Mouse (Mus musculus): ENCODE measurements at regions not wholly inside any gene's neighbourhood (a gene's known extent, or its start where the extent isn't known, plus 50 kb on each side); places are given as distances from the start of the nearest gene placed in this dataset.

- no peak overlapping the region for H3K4me3 ChIP-seq
- 75% methylated on average over 1 of the region's 1 CpGs for WGBS
- H3K4me2 ChIP-seq, result no peak overlapping the region
- no peak for ATAC-seq (ENCODE audit: low FRiP score, low read depth)
- H3K4me1 ChIP-seq (replicated peaks), result no peaks in the 10 kb centered on the region
- H3K27ac ChIP-seq (replicated peaks), result no peak overlapping the region
- no peaks in the 10 kb centered on the region for H3K27me3 ChIP-seq
- H3K36me3 ChIP-seq, result no peaks in the 10 kb centered on the region
- H3K9me3 ChIP-seq, result no peaks in the 10 kb centered on the region
- no peak overlapping the region for H3K9ac ChIP-seq
Measured at GRCm38 (mm10) chr3:65006127-65006526, 103.1 kb upstream of the Kcnab1 start.

- no peak for ATAC-seq (ENCODE audit: low FRiP score, low read depth)
- no peak overlapping the region for H3K4me3 ChIP-seq
- no peaks in the 10 kb centered on the region for H3K9me3 ChIP-seq
- H3K36me3 ChIP-seq, result no peaks in the 10 kb centered on the region
- H3K4me2 ChIP-seq, result no peak overlapping the region
- H3K9ac ChIP-seq, result no peak overlapping the region
- no peak overlapping the region for H3K27ac ChIP-seq (replicated peaks)
- no peaks in the 10 kb centered on the region for H3K27me3 ChIP-seq
- WGBS, result 88% methylated on average over 3 of the region's 3 CpGs
- H3K4me1 ChIP-seq (replicated peaks), result no peaks in the 10 kb centered on the region
Measured at GRCm38 (mm10) chr3:65006565-65006964, 102.6 kb upstream of the Kcnab1 start.

GRCm38 (mm10) chr3:65023876-65024275, 85.3 kb upstream of the Kcnab1 start:
- H3K4me3 ChIP-seq, result no peak overlapping the region
- no peak for ATAC-seq (ENCODE audit: low FRiP score, low read depth)
- H3K27me3 ChIP-seq, result no peaks in the 10 kb centered on the region
- H3K9me3 ChIP-seq, result no peaks in the 10 kb centered on the region
- H3K4me1 ChIP-seq (replicated peaks), result no peaks in the 10 kb centered on the region
- 74% methylated on average over 2 of the region's 2 CpGs for WGBS
- H3K9ac ChIP-seq, result no peak overlapping the region
- H3K4me2 ChIP-seq, result no peak overlapping the region
- no peak overlapping the region for H3K27ac ChIP-seq (replicated peaks)
- no peaks in the 10 kb centered on the region for H3K36me3 ChIP-seq

- no peak overlapping the region for H3K9ac ChIP-seq
- H3K4me1 ChIP-seq (replicated peaks), result no peaks in the 10 kb centered on the region
- no peak for ATAC-seq (ENCODE audit: low FRiP score, low read depth)
- H3K27me3 ChIP-seq, result no peaks in the 10 kb centered on the region
- no peak overlapping the region for H3K4me3 ChIP-seq
- H3K9me3 ChIP-seq, result no peaks in the 10 kb centered on the region
- no peaks in the 10 kb centered on the region for H3K36me3 ChIP-seq
- WGBS, result 80% methylated on average over 2 of the region's 2 CpGs
- no peak overlapping the region for H3K27ac ChIP-seq (replicated peaks)
- no peak overlapping the region for H3K4me2 ChIP-seq
Measured at GRCm38 (mm10) chr3:65037626-65038025, 71.6 kb upstream of the Kcnab1 start.

- Histone ChIP-seq H3K4me1 (replicated peaks) (no peaks in the 10 kb centered on the region), H3K4me3 (no peak overlapping the region), H3K27me3 (no peaks in the 10 kb centered on the region), H3K9ac (no peak overlapping the region), H3K36me3 (no peaks in the 10 kb centered on the region), H3K9me3 (no peaks in the 10 kb centered on the region), H3K27ac (replicated peaks) (no peak overlapping the region), H3K4me2 (no peak overlapping the region)
- ATAC-seq (ENCODE audit: low FRiP score, low read depth), result no peak
- 87% methylated on average over 3 of the region's 3 CpGs for WGBS
Measured at GRCm38 (mm10) chr3:65047879-65048278, 61.3 kb upstream of the Kcnab1 start.

- 51% methylated on average over 3 of the region's 3 CpGs for WGBS
- no peaks in the 10 kb centered on the region for H3K36me3 ChIP-seq
- no peak overlapping the region for H3K4me2 ChIP-seq
- no peak overlapping the region for H3K4me3 ChIP-seq
- H3K9me3 ChIP-seq, result no peaks in the 10 kb centered on the region
- H3K9ac ChIP-seq, result no peak overlapping the region
- H3K4me1 ChIP-seq (replicated peaks), result no peaks in the 10 kb centered on the region
- H3K27ac ChIP-seq (replicated peaks), result no peak overlapping the region
- H3K27me3 ChIP-seq, result no peaks in the 10 kb centered on the region
- ATAC-seq (ENCODE audit: low FRiP score, low read depth), result no peak
Measured at GRCm38 (mm10) chr3:65055401-65055800, 53.8 kb upstream of the Kcnab1 start.
